Mouse (Mus musculus) MEL (cell line): ENCODE results near the gene Inhbe. TPM values are rescaled to one million over a fixed set of nuclear protein-coding genes. Genes with fewer than 3 reads are reported as not detected.

Experiments
- DNase-seq: peaks from one replicate; pipeline ENCODE4 v3.0.0; 2011; ENCODE audit warnings: low read depth, low spot score
- H3K27ac ChIP-seq: 2 replicates; pipeline ENCODE4 v1.5.1; 2012; ENCODE audit warnings: low read depth, mild to moderate bottlenecking, control low read depth, low read length, moderate library complexity; ENCODE audit not compliant: control insufficient read depth
- H3K27me3 ChIP-seq, 2 experiments: fragments of 150-350 bp in 1 of 2; sonication (generic) in 1 of 2; 2 replicates each; pipeline ENCODE4 v1.6.1; 2012; ENCODE audit warnings: low read length in 2 of 2, mild to moderate bottlenecking in 2 of 2, improper control_type of control experiment in 1 of 2, moderate library complexity in 1 of 2; ENCODE audit not compliant: insufficient read depth in 2 of 2, control insufficient read depth in 1 of 2
- H3K36me3 ChIP-seq, 2 experiments: 2 replicates each; pipeline ENCODE4 v1.6.1; 2012 to 2014; ENCODE audit warnings: low read length in 2 of 2, improper control_type of control experiment in 1 of 2, inconsistent platforms in 1 of 2, mild to moderate bottlenecking in 1 of 2; ENCODE audit not compliant: insufficient read depth in 2 of 2, control insufficient read depth in 1 of 2
- H3K4me1 ChIP-seq, 2 experiments: fragments of 150-350 bp in 1 of 2; sonication (generic) in 1 of 2; 2 replicates each; pipeline ENCODE4 v1.6.1; 2012; ENCODE audit warnings: low read length in 2 of 2, improper control_type of control experiment in 1 of 2, mild to moderate bottlenecking in 1 of 2; ENCODE audit not compliant: insufficient read depth in 2 of 2, control insufficient read depth in 1 of 2
- H3K4me3 ChIP-seq, 2 experiments: fragments of 150-350 bp in 1 of 2; sonication (generic) in 1 of 2; 2 replicates each; pipeline ENCODE4 v1.5.1; 2012; ENCODE audit warnings: low read depth in 2 of 2, low read length in 2 of 2, mild to moderate bottlenecking in 2 of 2, moderate library complexity in 2 of 2, control low read depth in 1 of 2, improper control_type of control experiment in 1 of 2; ENCODE audit not compliant: control insufficient read depth in 1 of 2, insufficient read depth in 1 of 2
- H3K79me2 ChIP-seq: 2 replicates; pipeline ENCODE4 v1.6.1; 2012; ENCODE audit warnings: mild to moderate bottlenecking, low read length, moderate library complexity; ENCODE audit not compliant: control insufficient read depth, poor library complexity, insufficient read depth
- H3K9ac ChIP-seq: 2 replicates; pipeline ENCODE4 v1.6.1; 2012; ENCODE audit warnings: low read depth, mild to moderate bottlenecking, control low read depth, low read length, moderate library complexity; ENCODE audit not compliant: control insufficient read depth, poor library complexity, severe bottlenecking
- H3K9me3 ChIP-seq: fragments of 150-350 bp; sonication (generic); replicated peaks from 2 replicates; pipeline ENCODE4 v1.6.1; 2012; ENCODE audit warnings: mild to moderate bottlenecking, low read length, improper control_type of control experiment, moderate library complexity; ENCODE audit not compliant: insufficient read depth
- BHLHE40 ChIP-seq: IDR thresholded peaks from 2 replicates; pipeline ENCODE4 v1.6.1; 2012; ENCODE audit warnings: low read depth, mild to moderate bottlenecking, inconsistent platforms, low read length, improper control_type of control experiment, borderline replicate concordance
- CHD1 ChIP-seq: IDR thresholded peaks from 2 replicates; pipeline ENCODE4 v1.6.1; 2012; ENCODE audit warnings: low read depth, mild to moderate bottlenecking, inconsistent platforms, low read length, improper control_type of control experiment
- CTCF ChIP-seq, 3 experiments: IDR thresholded peaks in 2 of 3; conservative IDR thresholded peaks in 1 of 3; 2 replicates each; pipeline ENCODE4 v1.5.1; 2011 to 2012; ENCODE audit warnings: low read length in 3 of 3, low read depth in 2 of 3, mild to moderate bottlenecking in 2 of 3, improper control_type of control experiment in 1 of 3, inconsistent platforms in 1 of 3, mixed read lengths in 1 of 3, moderate library complexity in 1 of 3; ENCODE audit not compliant: control insufficient read depth in 1 of 3, insufficient read depth in 1 of 3, poor library complexity in 1 of 3, severe bottlenecking in 1 of 3
- ETS1 ChIP-seq: IDR thresholded peaks from 2 replicates; pipeline ENCODE4 v1.6.1; 2012; ENCODE audit warnings: low read depth, mild to moderate bottlenecking, inconsistent platforms, low read length, improper control_type of control experiment, moderate library complexity
- GATA1 ChIP-seq: IDR thresholded peaks from 2 replicates; pipeline ENCODE4 v1.6.1; 2011; ENCODE audit warnings: low read depth, low read length, improper control_type of control experiment
- HCFC1 ChIP-seq: IDR thresholded peaks from 2 replicates; pipeline ENCODE4 v1.6.1; 2012; ENCODE audit warnings: low read depth, mild to moderate bottlenecking, inconsistent platforms, low read length, improper control_type of control experiment, moderate library complexity
- KAT2A ChIP-seq: conservative IDR thresholded peaks from 2 replicates; pipeline ENCODE4 v1.6.1; 2012; ENCODE audit warnings: low read depth, low read length, improper control_type of control experiment, inconsistent platforms
- MAX ChIP-seq: IDR thresholded peaks from 2 replicates; pipeline ENCODE4 v1.6.1; 2011; ENCODE audit warnings: low read length, improper control_type of control experiment
- MYB ChIP-seq: IDR thresholded peaks from 2 replicates; pipeline ENCODE4 v1.6.1; 2011; ENCODE audit warnings: mild to moderate bottlenecking, low read depth, low read length, improper control_type of control experiment
- MYC ChIP-seq: IDR thresholded peaks from 2 replicates; pipeline ENCODE4 v1.6.1; 2011; ENCODE audit warnings: low read depth, mild to moderate bottlenecking, low read length, improper control_type of control experiment, moderate library complexity
- NELFE ChIP-seq: IDR thresholded peaks from 2 replicates; pipeline ENCODE4 v1.6.1; 2011; ENCODE audit warnings: low read depth, low read length, improper control_type of control experiment
- NRF1 ChIP-seq: IDR thresholded peaks from 2 replicates; pipeline ENCODE4 v1.6.1; 2014; ENCODE audit warnings: low read depth, mild to moderate bottlenecking, inconsistent platforms, low read length, improper control_type of control experiment, moderate library complexity; ENCODE audit not compliant: poor library complexity, insufficient read depth, severe bottlenecking
- RAD21 ChIP-seq: IDR thresholded peaks from 2 replicates; pipeline ENCODE4 v1.6.1; 2011; ENCODE audit warnings: mild to moderate bottlenecking, low read depth, low read length, improper control_type of control experiment
- SIN3A ChIP-seq: IDR thresholded peaks from 2 replicates; pipeline ENCODE4 v1.6.1; 2012; ENCODE audit warnings: low read length, improper control_type of control experiment, inconsistent platforms
- SMC3 ChIP-seq: IDR thresholded peaks from 2 replicates; pipeline ENCODE4 v1.6.1; 2011; ENCODE audit warnings: low read depth, low read length, improper control_type of control experiment
- TBP ChIP-seq: IDR thresholded peaks from 2 replicates; pipeline ENCODE4 v1.8.0; 2011; ENCODE audit warnings: low read depth, low read length, improper control_type of control experiment
- TCF12 ChIP-seq: IDR thresholded peaks from 2 replicates; pipeline ENCODE4 v1.6.1; 2014; ENCODE audit warnings: low read depth, mild to moderate bottlenecking, inconsistent platforms, low read length, improper control_type of control experiment, moderate library complexity
- UBTF ChIP-seq: IDR thresholded peaks from 2 replicates; pipeline ENCODE4 v1.6.1; 2012; ENCODE audit warnings: low read depth, mild to moderate bottlenecking, inconsistent platforms, low read length, improper control_type of control experiment, moderate library complexity, borderline replicate concordance; ENCODE audit not compliant: insufficient read depth
- ZC3H11A ChIP-seq: IDR thresholded peaks from 2 replicates; pipeline ENCODE4 v1.6.1; 2012; ENCODE audit warnings: low read depth, mild to moderate bottlenecking, inconsistent platforms, low read length, improper control_type of control experiment
- ZMIZ1 ChIP-seq: IDR thresholded peaks from 2 replicates; pipeline ENCODE4 v1.6.1; 2012; ENCODE audit warnings: low read depth, mild to moderate bottlenecking, inconsistent platforms, low read length, improper control_type of control experiment, moderate library complexity
- polyA plus RNA-seq, 2 experiments: library from polyadenylated mRNA; stranded (reverse) in 1 of 2; unstranded in 1 of 2; fragments of >175 nt in 1 of 2; fragments of >200 nt in 1 of 2; gene quantifications; 2 replicates each; pipeline versions ENCODE4 v1.2.1 to v1.2.4; 2012; ENCODE audit warnings: low replicate concordance in 2 of 2, low read depth in 1 of 2; ENCODE audit not compliant: insufficient read length in 2 of 2, insufficient read depth in 1 of 2, missing spikeins in 1 of 2
- total RNA-seq: library from RNA; depleted of rRNA; stranded (reverse); fragments of 300-350 nt; gene quantifications from 2 replicates; pipeline ENCODE4 v1.2.3, GENCODE M21; 2012

Gene Inhbe
- total and polyA plus RNA-seq, 3 experiments: 0.03 TPM; not detected in 2

DNA sequence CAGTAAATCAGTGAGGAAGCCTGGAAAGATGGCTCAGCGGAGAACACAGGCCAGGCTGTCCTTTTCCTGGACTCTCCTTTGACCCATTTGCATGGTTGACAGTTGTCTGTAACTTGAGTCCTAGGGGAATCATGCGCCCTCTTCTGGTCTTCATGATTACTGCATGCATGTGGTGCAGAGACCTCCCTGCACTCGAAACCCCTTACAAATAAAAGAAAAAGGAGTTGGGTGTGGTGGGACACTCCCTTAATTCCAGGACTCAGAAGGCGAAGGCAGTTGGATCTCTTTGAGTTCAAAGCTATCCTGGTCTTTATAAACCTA, 41.9 kb downstream of the Inhbe start:
- TF ChIP-seq ZMIZ1 (no peak; the same call in 1 of the 2 replicates), UBTF (no peak), MYC (peak; percentile 87), MYB (no peak), GATA1 (no peak), RAD21 (peak; percentile 37), CTCF (IDR thresholded peaks at IDR 0.05 in 2 of 3, conservative IDR thresholded peaks at IDR 0.05 in 1 of 3; ENCODE audit: control insufficient read depth in 1 of 3, insufficient read depth in 1 of 3, low read depth in 2 of 3, low read length in 3 of 3, poor library complexity in 1 of 3, severe bottlenecking in 1 of 3) (peak; percentile 61 to 94 (median 82)), HCFC1 (peak; percentile 74), SIN3A (peak; percentile 70), ZC3H11A (peak; percentile 39), BHLHE40 (peak; percentile 33; the same call in 1 of the 2 replicates), TCF12 (peak; percentile 40; the same call in 1 of the 2 replicates), MAX (peak; percentile 69; the same call in 1 of the 2 replicates), CHD1 (peak; percentile 68; the same call in 1 of the 2 replicates), SMC3 (peak; percentile 65), NRF1 (no peak), KAT2A (no peak), NELFE (no peak), ETS1 (peak; percentile 49; the same call in 1 of the 2 replicates), TBP (peak; percentile 77)
- Histone ChIP-seq H3K4me3 (peak overlapping the region; percentile 65 to 76), H3K27ac (peak overlapping the region; percentile 73), H3K9me3 (no peaks in the 10 kb centered on the region), H3K36me3 (peaks cover 5 to 21% of the 10 kb centered on the region in 2 experiments), H3K4me1 (peaks cover 3 to 24% of the 10 kb centered on the region in 2 experiments; a peak in 3 of 4 replicates), H3K79me2 (peaks cover 29% of the 10 kb centered on the region), H3K27me3 (no peaks in the 10 kb centered on the region), H3K9ac (peak overlapping the region; percentile 81)
- DNase-seq: peak; percentile 92
